11 mouse cellular contexts compared by ENCODE assay signal in the genomic region with DNA sequence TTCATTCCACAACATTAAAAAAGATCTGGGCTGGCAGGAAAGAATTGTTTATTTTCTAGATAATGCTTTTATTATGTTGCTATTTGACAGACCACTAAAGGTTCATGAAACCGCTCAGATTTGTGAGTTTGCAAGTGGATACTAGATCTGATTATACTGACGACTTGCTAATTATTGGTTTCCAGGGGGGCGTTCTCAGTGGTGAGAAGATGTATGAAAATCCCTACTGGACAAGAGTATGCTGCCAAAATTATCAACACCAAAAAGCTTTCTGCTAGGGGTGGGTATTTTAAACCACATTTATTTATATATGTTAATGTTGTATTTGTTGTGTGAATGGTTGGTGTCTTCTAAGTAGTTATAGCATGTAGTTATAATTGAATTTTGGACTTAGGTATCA. TPM values are rescaled to one million over a fixed set of nuclear protein-coding genes. Genes with fewer than 3 reads are reported as not detected.
DNase-seq lines count a peak whose midpoint lies in the region; ATAC-seq lines count a peak whose summit lies in the region.
"Had no signal": no experiment of that assay in that cellular context is flagged by ENCODE, and none has a peak within 500 bp of the region (broad histone marks: within the 10 kb centered on the region; RNA-seq: fewer than 3 reads in every experiment).

No protein-coding gene starts in this region.

- H3K36me3 ChIP-seq in kidney, embryonic 14.5 days (ENCODE audit: control insufficient read depth, insufficient read depth, low read length), result no peaks in the 10 kb centered on the region
- 0 out of 2 replicates have a peak, but pooled peaks cover 8% of the 10 kb centered on the region for H3K36me3 ChIP-seq in embryonic facial prominence, embryonic 14.5 days (ENCODE audit: control insufficient read depth, insufficient read depth, low read length)
- no peaks in the 10 kb centered on the region for H3K36me3 ChIP-seq in hindbrain, embryonic 14.5 days (replicated peaks; ENCODE audit: control insufficient read depth, insufficient read depth)
- no peaks in the 10 kb centered on the region for H3K36me3 ChIP-seq in midbrain, embryonic 16.5 days (ENCODE audit: control insufficient read depth, insufficient read depth, low read length)
- H3K36me3 ChIP-seq: G1E had no signal

- peak overlapping the region; percentile 89; the same call in 1 of the 2 replicates for H3K4me2 ChIP-seq in kidney, embryonic 14.5 days (replicated peaks; ENCODE audit: low read depth, low read length)
- peak overlapping the region; percentile 88 for H3K4me2 ChIP-seq in embryonic facial prominence, embryonic 14.5 days (ENCODE audit: low read depth, low read length)
- H3K4me2 ChIP-seq in hindbrain, embryonic 14.5 days (replicated peaks), result peak overlapping the region; percentile 79
- peak overlapping the region; percentile 81 for H3K4me2 ChIP-seq in midbrain, embryonic 16.5 days (ENCODE audit: low read length)

- no peak for ATAC-seq in kidney, embryonic 14.5 days (ENCODE audit: low FRiP score, low TSS enrichment)
- ATAC-seq in embryonic facial prominence, embryonic 14.5 days (ENCODE audit: low read depth), result no peak
- ATAC-seq in hindbrain, embryonic 14.5 days (ENCODE audit: low FRiP score), result no peak
- ATAC-seq in midbrain, embryonic 16.5 days, result no peak

- no peaks in the 10 kb centered on the region for H3K27me3 ChIP-seq in kidney, embryonic 14.5 days (ENCODE audit: control insufficient read depth, insufficient read depth, low read length)
- no peaks in the 10 kb centered on the region for H3K27me3 ChIP-seq in embryonic facial prominence, embryonic 14.5 days (replicated peaks; ENCODE audit: control insufficient read depth, insufficient read depth, low read length)
- no peaks in the 10 kb centered on the region for H3K27me3 ChIP-seq in hindbrain, embryonic 14.5 days (ENCODE audit: control insufficient read depth, insufficient read depth, low read length)
- H3K27me3 ChIP-seq in midbrain, embryonic 16.5 days (ENCODE audit: control insufficient read depth, insufficient read depth, low read depth, low read length), result no peaks in the 10 kb centered on the region

- DNase-seq in kidney, postnatal 10 days, result no peak
- DNase-seq in embryonic facial prominence, embryonic 14.5 days (ENCODE audit: low spot score), result no peak
- no peak for DNase-seq in hindbrain, embryonic 14.5 days (ENCODE audit: low spot score)
- no peak for DNase-seq in thymus, adult 18-20 months
- no peak for DNase-seq in yolk sac, embryonic 10.5 days (ENCODE audit: low spot score)
- DNase-seq in adrenal gland, postnatal 36 days, result no peak
- DNase-seq: kidney, adult 9 months; lung, postnatal 10 days had no signal

- H3K27ac ChIP-seq in kidney, embryonic 14.5 days (ENCODE audit: low read depth, low read length), result no peak overlapping the region
- H3K27ac ChIP-seq in embryonic facial prominence, embryonic 14.5 days (replicated peaks; ENCODE audit: low read depth, low read length), result no peak overlapping the region
- no peak overlapping the region for H3K27ac ChIP-seq in hindbrain, embryonic 14.5 days
- H3K27ac ChIP-seq in midbrain, embryonic 16.5 days (ENCODE audit: low read length), result no peak overlapping the region

- H3K9ac ChIP-seq in kidney, embryonic 14.5 days (ENCODE audit: low read depth, low read length), result no peak overlapping the region
- peak overlapping the region; percentile 93; the same call in 1 of the 2 replicates for H3K9ac ChIP-seq in embryonic facial prominence, embryonic 14.5 days (ENCODE audit: low read depth, low read length)
- peak overlapping the region; percentile 80 for H3K9ac ChIP-seq in hindbrain, embryonic 14.5 days
- H3K9ac ChIP-seq in midbrain, embryonic 16.5 days (ENCODE audit: low read depth, low read length), result no peak overlapping the region

- 59% methylated on average over 3 of the region's 3 CpGs for WGBS in kidney, embryonic 14.5 days
- 46% methylated on average over 3 of the region's 3 CpGs for WGBS in embryonic facial prominence, embryonic 14.5 days
- 58% methylated on average over 3 of the region's 3 CpGs for WGBS in hindbrain, embryonic 14.5 days
- WGBS in midbrain, embryonic 16.5 days, result 51% methylated on average over 3 of the region's 3 CpGs

- no peaks in the 10 kb centered on the region for H3K9me3 ChIP-seq in kidney, embryonic 14.5 days (ENCODE audit: control insufficient read depth, low read length)
- H3K9me3 ChIP-seq in embryonic facial prominence, embryonic 14.5 days (ENCODE audit: control insufficient read depth, low read length), result peaks cover 4% of the 10 kb centered on the region; the same call in 1 of the 2 replicates
- no peaks in the 10 kb centered on the region for H3K9me3 ChIP-seq in hindbrain, embryonic 14.5 days (ENCODE audit: control insufficient read depth, low read length)
- H3K9me3 ChIP-seq in midbrain, embryonic 16.5 days (replicated peaks; ENCODE audit: control insufficient read depth, low read length, poor library complexity, severe bottlenecking), result no peaks in the 10 kb centered on the region

- no peaks in the 10 kb centered on the region for H3K4me1 ChIP-seq in kidney, embryonic 14.5 days (ENCODE audit: control insufficient read depth, insufficient read depth, low read length)
- H3K4me1 ChIP-seq in embryonic facial prominence, embryonic 14.5 days (ENCODE audit: control insufficient read depth, insufficient read depth, low read length), result peaks cover 6% of the 10 kb centered on the region; the same call in 1 of the 2 replicates
- H3K4me1 ChIP-seq in hindbrain, embryonic 14.5 days (replicated peaks; ENCODE audit: control insufficient read depth, insufficient read depth, low read length), result peaks cover 13% of the 10 kb centered on the region
- peaks cover 12% of the 10 kb centered on the region for H3K4me1 ChIP-seq in midbrain, embryonic 16.5 days (ENCODE audit: control insufficient read depth, insufficient read depth, low read length)

- H3K4me3 ChIP-seq in kidney, embryonic 14.5 days (ENCODE audit: low read length), result peak overlapping the region; percentile 82; the same call in 1 of the 2 replicates
- H3K4me3 ChIP-seq in embryonic facial prominence, embryonic 14.5 days (ENCODE audit: low read depth, low read length), result peak overlapping the region; percentile 88
- peak overlapping the region; percentile 85 for H3K4me3 ChIP-seq in hindbrain, embryonic 14.5 days (replicated peaks; ENCODE audit: low read length)
- H3K4me3 ChIP-seq in midbrain, embryonic 16.5 days (ENCODE audit: low read depth, low read length), result peak overlapping the region; percentile 91

RNA-seq across cellular contexts. Expression of gene Camk2d, which starts 2.8 kb away (rescaled TPM):
- polyA plus RNA-seq in kidney, embryonic 14.5 days (2014; fragmentation: Nextera tagmentation; extraction: Ambion mirVana), result 20.3 and 29.4 TPM in 2 replicates
- polyA plus RNA-seq in embryonic facial prominence, embryonic 14.5 days (2014; fragmentation: Nextera tagmentation; extraction: Ambion mirVana), result 40.8 and 40.9 TPM in 2 replicates
- 109 and 117 TPM in 2 replicates for polyA plus RNA-seq in hindbrain, embryonic 14.5 days (2014; fragmentation: Nextera tagmentation; extraction: Ambion mirVana)
- polyA plus RNA-seq in midbrain, embryonic 16.5 days (2015; fragmentation: Nextera tagmentation; extraction: Ambion mirVana), result 62.5 and 74.7 TPM in 2 replicates
- total RNA-seq in adrenal gland, postnatal 36 days (2021), result 10 to 100 TPM; 96.8 to 97.2 TPM
- polyA plus RNA-seq: G1E had no signal

Comparison
In these comparisons a context has a peak if more than half of its experiments do, and no peak if none do; other contexts are left out.
1. H3K9ac ChIP-seq: peak in embryonic facial prominence, embryonic 14.5 days (single experiment) and hindbrain, embryonic 14.5 days (single experiment); none in kidney, embryonic 14.5 days (single experiment) and midbrain, embryonic 16.5 days (single experiment).
2. Peak in every context shown above with its lines, with median percentiles within 50 percentile points of each other: H3K4me2 ChIP-seq and H3K4me3 ChIP-seq.